Mouse (Mus musculus) adrenal gland, adult 2 months (tissue): ENCODE data around the gene Xcl1. TPM values are rescaled to one million over a fixed set of nuclear protein-coding genes. Genes with fewer than 3 reads are reported as not detected.

ENCODE experiments used
- DNase-seq: peaks from one replicate; pipeline ENCODE4 v3.0.0; 2021
- polyA plus RNA-seq: library from polyadenylated mRNA; depleted of rRNA; stranded (reverse); fragments of >200 nt; gene quantifications from 2 replicates; pipeline ENCODE4 v1.2.3, GENCODE M21; 2012; rRNA removed
- total RNA-seq, 2 experiments: library from RNA; stranded (reverse); gene quantifications; 2 replicates each; pipeline ENCODE4 v1.2.3; 2021

The Xcl1 gene
- total and polyA plus RNA-seq, 3 experiments = 0.83 TPM; not detected in 2

DNA sequence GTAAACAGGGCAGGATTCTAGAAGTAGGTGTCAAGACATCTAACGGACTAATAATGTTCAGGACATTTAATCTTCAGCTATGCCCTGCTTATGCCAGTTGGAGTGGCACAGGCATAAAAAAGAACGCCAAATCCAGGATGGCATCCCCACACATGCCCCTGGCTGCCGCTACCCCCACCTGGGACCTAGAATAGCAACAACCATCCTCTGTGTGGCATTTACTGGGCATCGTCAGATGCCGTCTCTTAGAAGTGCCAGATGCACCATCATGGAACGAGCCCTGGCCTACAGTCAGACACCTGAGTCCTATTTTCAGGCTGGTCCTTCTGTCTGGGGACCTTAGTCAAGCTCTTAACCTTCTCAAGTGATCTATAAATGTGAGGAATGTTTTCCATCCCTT, 34.6 kb downstream of the Xcl1 start:
- DNase-seq = no peak

DNA sequence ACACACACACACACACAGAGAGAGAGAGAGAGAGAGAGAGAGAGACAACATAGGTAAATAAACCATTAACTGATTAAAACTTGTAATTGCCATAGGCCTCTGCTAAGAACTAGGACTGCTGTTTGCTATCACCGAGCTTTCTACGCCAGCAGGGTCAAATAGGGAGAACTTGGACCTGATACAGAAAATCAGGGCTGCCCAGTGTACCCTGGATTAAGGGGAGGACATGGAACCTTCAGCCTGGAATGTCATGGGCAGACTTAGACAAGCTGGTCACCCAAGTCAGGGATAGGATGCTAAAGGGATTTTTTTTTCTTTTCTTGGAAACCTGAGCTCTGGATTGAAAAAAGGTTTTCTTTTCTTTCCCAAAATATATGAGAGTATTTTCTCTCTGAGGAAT, 35.1 kb downstream of the Xcl1 start:
- DNase-seq = peak; percentile 15

DNA sequence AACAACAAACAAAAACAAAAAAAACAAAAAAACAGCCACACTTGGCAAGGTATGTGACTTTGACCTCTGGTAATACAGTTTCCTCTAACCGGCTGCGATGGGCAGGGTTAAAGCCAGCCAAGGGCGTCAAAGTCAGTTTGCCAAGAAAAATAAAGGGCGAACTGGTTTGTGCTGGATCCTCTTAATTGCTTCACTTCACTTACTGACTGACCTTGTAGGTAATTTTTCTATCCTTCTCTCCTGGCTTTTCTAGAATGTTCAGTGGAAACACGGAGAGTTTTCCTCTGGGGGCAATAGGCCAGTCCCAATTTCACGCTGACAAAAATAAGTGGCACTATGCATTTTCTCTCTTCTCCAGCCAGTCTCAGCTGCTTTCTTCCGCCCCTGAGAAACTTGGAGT, 35.8 kb downstream of the Xcl1 start:
- DNase-seq = peak; percentile 54

DNA sequence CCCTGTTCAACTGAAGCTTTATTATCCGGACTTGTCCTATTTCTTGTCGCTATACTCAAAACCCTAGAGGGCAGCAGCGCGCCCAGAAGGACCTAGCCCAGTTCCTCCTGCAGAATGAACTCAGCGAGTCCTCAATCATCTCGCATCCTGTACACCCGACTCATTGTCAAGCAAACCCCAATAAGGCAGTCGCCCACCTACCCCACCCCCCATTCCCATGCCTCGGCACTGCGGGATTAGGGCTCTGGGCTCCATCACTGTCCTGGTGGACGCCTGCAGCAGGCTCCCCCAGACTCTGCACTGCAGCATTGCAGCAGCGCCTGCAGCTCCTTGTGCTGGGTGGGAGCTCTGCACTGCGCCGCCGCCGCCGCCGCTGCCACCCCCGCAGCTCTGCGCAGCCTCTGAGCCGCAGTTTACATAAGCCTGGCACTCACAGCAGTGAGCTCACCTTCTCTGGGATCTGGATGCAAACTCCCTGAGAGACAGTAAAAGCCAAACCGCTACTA, 36.4 kb downstream of the Xcl1 start:
- peak; percentile 86 for DNase-seq

DNA sequence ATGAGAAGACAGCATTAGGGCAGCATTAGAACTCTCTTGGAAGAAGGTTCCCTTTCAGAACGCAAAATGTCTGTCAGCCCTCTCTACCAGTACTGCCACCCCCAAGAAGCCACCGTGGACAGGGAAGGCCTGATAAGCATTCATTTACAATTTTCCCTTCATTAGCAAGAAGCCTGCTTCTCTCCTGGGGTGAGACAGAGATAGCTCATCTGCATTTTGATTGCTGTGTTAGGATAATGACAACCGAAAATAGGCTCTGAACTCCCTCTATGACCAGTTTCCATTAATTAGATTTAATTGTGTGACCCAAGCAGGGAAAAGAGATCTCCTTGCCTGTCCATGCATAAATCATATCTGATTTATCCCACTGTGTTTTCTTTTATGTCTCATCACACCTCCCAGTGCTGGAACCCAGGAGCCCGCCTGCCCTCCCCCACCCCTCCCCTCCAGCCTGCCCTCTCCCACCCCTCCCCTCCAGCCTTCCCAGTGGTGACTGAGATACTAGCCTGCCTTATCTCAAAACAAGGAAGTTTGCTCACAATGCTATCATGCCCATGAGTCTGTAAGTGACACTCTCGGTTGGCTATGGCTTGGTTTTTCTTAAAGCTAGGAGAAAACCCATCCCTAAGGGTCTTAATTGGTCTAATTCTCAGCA, 38.0 kb downstream of the Xcl1 start:
- no peak for DNase-seq

DNA sequence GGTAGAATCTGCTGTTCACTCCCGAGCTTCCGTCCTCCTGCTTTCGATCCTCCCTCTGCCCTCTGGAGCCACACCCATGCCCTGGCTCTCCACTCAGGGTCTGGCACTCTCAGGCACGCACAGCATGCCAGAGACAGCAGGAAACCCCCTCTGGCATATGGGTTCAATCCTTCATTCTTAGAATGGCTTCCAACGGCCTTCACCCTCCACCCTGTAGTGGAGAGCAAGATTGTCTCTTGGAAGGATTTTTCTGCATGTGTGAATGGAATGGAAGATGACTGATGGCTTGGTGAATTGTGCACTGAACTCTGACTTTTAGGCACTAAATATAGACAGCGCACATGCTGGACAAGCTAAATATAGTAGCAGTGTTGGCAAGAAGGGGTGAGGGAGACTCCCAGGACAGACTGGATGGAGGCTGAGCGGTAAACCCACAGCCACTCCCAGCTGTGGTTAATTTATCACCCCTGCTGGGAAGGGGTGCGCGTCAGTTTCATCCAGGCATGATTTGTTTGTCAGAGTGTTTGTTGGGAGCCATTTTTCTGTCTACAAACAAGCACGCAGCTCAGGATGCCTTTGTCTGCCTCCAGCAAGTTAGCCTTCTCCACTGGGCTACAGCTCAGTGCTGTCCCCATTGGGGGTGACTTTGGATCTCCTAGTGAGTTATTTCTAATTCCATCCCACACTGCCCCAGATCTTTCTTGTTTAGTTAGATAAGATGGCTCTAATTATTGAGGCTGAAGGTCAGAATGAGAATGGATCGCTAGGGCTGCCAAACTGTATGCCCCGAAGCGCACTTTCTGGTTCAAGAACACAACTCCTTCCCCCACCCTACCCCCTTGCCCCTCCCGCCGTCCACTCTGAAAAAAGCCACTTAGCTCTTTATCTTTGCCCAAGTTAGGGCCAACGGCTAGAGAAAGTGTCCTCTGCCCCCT, 38.8 kb downstream of the Xcl1 start:
- peak; percentile 14 for DNase-seq

DNA sequence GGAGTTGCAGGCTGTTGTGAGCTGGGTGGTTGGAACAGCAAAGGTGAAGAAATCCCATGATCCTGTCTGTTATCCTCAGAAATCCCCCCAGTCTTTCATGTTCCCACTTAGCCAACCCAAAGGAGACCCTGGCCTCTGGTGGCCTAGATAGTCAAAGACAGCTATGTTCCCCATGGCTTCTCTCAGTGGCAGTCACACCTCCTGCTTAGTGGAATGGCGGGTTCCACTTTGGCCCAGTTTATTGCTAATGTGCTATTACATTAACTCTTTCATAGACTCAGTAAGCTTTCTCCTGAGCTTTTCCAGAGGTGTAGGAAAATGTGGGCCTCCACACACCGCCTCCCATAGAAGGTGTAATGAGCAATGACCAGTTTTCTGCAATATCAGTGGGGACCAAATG, 39.5 kb downstream of the Xcl1 start:
- DNase-seq = no peak

DNA sequence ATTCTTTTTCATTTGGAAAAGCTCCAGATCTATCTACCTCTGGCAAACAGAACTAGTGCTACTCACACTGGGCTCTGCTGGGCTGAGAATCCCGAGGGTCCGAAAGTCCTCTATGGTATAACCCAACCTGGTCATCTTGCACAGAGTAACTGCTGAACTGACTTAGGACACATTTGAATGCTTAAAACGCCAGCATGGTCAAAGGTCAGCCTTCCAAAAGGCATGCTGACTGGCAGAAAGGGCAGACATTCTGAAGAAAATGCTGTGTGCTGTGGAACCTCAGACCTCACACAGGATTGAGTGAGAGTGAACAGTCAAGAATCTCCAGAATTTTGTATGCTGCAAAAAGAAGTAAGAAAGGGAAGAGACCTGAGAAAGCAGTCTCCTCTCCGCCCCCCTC, 45.0 kb downstream of the Xcl1 start:
- no peak for DNase-seq

DNA sequence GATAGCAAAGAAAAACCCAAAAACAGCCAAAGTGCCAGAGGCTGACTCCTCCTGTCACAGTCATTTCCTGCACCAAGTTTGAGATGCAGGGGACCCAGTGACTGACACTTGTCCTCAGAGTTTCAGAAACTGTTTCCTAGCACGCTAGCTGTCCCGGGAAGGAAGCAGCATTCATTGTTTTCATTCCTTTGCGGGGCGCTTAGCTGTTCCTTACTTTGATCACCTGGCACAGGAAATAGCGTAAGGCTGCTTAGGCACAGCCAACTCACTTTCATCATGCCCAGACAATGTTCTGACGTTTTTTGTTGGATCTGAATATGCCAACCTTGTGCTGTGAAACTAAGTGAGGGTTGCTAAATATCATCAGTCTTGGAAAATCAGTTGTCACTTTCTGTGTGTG, 46.8 kb downstream of the Xcl1 start:
- no peak for DNase-seq

DNA sequence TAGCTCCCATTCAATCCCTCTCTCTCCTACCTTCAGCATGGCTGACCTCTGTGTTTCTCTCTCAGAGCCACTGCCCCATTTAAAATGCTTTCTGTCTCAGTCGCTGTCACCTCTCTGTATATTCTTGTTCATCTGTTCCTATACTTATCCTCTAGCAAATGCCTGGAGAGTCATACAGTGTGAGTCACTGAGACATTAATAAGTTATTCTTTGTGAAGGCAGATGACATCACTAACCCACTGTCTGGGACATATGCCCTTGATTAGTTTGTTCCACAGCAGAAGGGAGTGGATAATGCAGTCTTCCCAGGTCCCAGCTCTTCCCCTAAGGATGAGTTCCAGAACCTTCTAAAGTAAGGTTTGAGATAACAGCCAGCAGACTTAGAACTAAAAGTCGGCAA, 47.6 kb downstream of the Xcl1 start:
- DNase-seq = peak; percentile 6

DNA sequence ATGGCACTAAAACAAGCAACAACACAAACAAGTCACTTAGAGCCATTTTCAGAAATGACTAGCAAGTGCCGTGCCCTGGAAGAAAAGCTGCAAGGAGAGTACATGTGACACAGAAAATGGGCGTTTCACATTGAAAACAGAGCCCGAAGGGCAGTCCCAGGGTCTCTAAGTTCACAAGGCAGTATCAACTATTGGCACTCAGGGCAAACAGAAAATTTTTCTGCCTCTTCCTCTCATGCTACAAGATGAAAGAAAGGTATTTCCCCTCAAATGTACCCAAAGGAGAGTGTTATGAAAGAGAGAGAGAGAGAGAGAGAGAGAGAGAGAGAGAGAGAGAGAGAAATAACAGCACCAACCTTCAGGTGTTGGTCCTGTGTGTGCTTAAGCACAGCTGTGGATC, 53.4 kb downstream of the Xcl1 start:
- no peak for DNase-seq

Other genes with a start within 250 kb of the Xcl1 start
- 10 to 100 TPM; 22.4 to 46.6 TPM for gene Dpt, start 138.9 kb downstream of the Xcl1 start, total RNA-seq
- 6.2 and 8.0 TPM in 2 replicates for gene Dpt, start 138.9 kb downstream of the Xcl1 start, polyA plus RNA-seq
- not detected for gene Tbx19, start 225.2 kb upstream of the Xcl1 start, total RNA-seq
- not detected in 2 replicates for gene Tbx19, start 225.2 kb upstream of the Xcl1 start, polyA plus RNA-seq